Mouse (Mus musculus): ENCODE results near the gene Itgb1bp1. TPM values are rescaled to one million over a fixed set of nuclear protein-coding genes. Genes with fewer than 3 reads are reported as not detected.

Gene Itgb1bp1
- total RNA-seq, 4 experiments from 2014 or later: 42.6 to 50.0 (median 43.9) TPM

DNA sequence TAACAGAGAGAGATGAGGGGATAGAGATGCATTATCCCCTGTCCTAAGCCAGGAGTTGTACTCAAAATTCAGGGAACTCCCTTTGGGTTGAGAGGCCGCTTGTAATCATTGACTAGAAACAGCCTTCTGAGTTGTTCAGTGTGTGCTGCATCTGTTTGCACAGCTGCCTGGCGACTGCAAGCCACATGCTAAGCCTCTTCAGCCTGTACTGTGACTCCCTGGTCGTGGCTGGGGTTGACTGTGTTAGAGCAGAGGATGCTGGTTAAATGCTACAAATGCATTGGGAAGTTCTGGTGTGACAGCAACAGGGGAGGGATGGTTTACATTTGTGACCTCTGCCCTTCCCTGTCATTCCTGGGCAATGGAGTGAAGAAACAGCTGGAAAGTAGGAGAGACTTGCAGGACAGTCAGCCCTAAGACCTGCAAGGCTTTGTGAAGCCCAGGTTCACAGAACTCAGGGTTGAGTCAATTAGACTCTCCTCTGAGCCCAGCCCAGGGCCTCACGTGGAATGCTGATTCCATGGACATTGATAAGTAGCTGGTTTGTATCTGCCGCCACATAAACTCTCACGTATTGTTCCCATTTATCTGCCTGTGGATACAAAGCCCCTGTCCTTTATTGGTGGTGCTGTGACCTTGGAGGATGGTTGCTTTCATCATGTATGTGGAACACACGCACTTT, 38.2 kb downstream of the Itgb1bp1 start:
- DNase-seq (ENCODE audit: low spot score in 2 of 2): no peak

DNA sequence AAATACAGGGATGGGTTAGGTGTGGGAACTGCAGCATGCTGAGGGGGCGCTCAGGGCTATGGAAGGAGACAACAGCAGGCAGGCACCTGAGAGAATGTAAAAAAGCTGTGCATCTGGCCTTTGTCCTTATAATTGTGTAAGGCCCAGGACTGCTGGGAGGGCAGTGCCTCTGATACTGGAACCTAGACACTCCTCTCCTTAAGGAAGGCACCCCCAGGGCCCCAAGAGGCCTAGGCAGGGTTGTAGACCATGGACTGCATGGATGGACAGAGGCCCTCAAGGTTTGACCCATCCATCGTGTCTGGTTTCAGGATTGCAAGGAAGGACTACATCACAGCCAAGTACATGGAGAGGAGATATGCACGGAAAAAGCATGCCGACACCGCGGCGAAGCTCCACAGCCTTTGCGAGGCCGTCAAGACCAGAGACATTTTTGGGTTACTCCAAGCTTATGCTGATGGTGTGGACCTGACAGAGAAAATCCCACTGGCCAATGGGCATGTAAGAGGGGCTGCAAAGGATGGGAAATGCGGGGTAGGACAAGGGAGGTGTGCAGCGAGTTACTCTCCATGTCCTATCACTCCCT, 41.6 kb downstream of the Itgb1bp1 start:
- no peak for DNase-seq (ENCODE audit: low spot score in 2 of 2)

DNA sequence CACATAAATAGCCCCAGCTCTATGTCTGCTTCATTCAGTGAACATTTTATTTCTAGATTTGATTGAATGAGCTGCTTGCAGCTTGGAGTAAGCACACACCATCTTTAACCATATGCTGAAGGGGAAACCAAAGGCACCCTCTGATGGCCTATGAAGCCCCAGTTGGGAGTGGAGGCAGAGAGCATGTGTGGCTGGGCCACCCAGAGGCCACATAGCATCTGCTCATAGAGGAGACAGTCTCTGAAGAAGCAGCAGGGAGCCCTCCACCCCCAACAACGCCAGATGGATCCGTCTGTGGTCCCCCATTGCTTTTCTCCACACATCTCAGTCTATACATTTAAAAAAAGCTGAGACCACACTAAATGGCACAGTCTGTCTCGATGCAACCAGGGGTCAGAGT, 44.1 kb downstream of the Itgb1bp1 start:
- no peak for DNase-seq (ENCODE audit: low spot score in 2 of 2)

GRCm38 (mm10) chr12:21234560-21234959, 51.5 kb downstream of the Itgb1bp1 start:
- DNase-seq (ENCODE audit: low spot score in 2 of 2): no peak

GRCm38 (mm10) chr12:21233727-21234126, 52.4 kb downstream of the Itgb1bp1 start:
- no peak for DNase-seq (ENCODE audit: low spot score in 2 of 2)

DNA sequence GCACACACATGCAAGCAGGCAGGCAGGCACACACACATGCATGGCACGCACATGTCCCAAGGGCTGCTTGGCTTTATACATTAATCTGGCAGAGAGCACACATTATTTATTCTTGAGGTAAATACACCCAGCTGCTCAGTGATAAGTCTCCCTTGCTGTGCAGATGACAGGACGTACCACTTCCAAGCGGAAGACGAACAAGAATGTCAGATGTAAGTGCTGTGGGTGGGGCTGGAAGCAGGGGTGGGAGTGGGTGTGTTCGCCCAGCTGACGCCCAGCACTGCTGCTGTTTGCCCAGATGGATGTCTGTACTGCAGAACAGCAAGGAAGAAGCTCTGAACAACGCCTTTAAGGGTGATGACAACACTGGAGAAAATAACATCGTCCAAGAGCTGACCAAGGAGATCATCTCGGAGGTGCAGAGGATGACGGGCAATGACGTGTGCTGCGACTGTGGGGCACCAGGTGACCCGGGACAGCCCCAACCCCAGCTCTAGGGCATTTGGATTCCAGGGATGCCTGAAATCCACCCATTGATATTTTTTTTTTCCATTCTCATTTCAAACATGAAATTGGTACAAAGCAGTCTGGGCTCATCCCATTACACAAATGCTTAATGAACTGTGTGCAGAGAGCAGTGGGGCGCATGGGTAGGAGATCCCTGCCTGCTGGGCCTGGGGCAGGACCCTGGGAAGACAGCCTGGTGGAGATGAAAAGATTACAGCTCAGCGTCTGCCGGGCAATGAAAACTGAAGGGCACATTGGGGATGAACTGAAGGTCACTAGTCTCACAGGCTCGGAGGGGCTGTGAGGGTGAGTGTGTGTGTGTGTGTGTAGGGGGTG, 56.8 kb downstream of the Itgb1bp1 start:
- no peak for DNase-seq (ENCODE audit: low spot score in 2 of 2)

- no peak for DNase-seq (ENCODE audit: low spot score in 2 of 2)
Measured at GRCm38 (mm10) chr12:21228650-21229049, 57.4 kb downstream of the Itgb1bp1 start.

DNA sequence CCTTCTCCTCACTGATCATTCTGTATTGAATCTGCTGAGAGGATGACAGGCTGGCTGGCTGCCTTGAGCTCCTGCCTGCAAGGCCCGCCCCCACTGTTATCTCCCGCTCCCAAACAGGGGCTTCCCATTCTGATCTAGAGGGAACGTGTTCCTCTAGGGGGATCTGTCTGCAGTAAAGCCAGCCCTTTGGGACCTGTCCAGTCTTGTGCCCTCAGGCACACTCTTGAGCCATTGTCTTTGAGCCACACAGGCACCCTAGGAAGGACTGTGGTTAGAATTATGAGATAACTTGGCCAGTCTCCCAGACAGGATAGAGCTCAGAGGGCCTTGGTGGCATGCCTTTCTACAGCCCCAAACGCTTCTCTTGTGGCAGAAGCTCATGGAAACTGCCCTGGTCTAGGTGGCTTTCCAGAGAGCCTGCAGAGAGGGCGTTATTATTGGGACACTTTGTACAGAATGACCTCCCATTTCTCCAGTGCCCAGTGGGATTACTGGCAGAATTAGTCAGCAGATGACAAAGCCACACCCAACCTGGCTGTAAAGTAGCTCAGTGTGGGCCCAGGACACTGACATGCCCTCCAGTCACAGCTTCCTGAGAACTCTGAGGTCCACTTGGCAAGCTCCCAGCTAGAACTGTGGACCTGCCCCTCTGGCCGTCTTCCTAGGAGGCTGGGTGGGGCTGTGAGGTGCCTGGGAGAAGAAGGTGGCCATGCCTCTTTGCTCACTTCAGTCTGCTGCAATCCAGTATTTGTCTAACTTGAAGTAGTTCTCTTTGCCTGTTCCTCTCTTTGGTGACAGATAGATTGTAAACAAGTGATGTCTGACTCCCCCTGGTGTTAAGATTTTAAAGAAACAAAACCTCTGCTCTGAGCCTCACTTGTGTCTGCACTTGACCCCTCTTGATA, 58.8 kb downstream of the Itgb1bp1 start:
- DNase-seq (ENCODE audit: low spot score in 2 of 2): no peak

- DNase-seq (ENCODE audit: low spot score in 2 of 2): no peak
Measured at GRCm38 (mm10) chr12:21226316-21226715, 59.8 kb downstream of the Itgb1bp1 start.

- no peak for DNase-seq (ENCODE audit: low spot score in 2 of 2)
Measured at GRCm38 (mm10) chr12:21225358-21225757, 60.7 kb downstream of the Itgb1bp1 start.

DNA sequence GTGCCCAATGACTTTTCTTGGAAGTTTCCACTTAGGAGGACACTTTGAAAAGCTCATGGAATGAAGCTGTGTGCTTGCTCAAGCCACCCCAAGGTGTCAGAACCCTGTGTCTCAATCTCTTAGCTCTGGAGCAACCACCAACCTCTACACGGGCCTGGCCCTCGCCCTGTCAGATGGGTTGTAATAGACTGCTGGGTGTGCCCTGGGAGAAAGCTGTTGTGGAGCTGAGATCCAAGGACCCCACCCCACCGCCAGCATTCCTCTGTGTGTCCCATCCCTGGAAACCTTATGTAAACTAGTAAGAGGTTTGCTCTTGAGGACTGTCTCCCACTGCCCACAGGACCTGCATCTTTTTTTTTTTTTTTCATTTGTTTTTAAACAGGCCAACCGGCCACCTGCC, 62.2 kb downstream of the Itgb1bp1 start:
- DNase-seq (ENCODE audit: low spot score in 2 of 2): no peak

- no peak for DNase-seq (ENCODE audit: low spot score in 2 of 2)
Measured at GRCm38 (mm10) chr12:21220596-21220995, 65.5 kb downstream of the Itgb1bp1 start.

DNA sequence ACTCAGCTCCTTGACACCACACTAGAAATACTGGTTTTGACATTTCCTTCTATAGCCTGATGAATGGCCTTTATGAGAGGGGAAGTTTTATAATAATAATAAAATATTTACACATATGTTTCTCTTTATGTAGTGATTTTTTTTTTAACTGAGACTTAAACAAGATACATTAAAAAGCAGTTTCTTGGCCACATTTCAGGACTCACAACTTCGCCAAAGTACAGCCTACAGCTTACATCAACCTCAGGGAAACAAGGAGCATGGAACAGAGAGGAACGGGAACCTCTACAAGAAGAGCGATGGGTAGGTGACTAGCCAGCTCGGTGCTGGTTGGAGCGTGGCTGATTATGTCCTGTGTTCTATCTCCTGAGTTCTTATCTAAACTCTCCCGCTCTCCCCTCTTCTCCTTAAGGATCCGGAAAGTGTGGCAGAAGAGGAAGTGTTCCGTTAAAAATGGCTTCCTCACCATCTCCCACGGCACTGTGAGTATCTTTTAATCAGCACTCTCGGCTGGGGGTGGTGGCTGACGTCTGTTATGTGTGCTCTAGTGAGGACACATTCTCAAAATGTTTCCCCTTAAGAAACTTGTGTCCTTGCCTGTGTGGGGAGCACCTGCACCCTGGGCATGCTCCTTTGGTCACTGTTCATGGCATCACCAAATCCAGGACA, 68.2 kb downstream of the Itgb1bp1 start:
- no peak for DNase-seq (ENCODE audit: low spot score in 2 of 2)

DNA sequence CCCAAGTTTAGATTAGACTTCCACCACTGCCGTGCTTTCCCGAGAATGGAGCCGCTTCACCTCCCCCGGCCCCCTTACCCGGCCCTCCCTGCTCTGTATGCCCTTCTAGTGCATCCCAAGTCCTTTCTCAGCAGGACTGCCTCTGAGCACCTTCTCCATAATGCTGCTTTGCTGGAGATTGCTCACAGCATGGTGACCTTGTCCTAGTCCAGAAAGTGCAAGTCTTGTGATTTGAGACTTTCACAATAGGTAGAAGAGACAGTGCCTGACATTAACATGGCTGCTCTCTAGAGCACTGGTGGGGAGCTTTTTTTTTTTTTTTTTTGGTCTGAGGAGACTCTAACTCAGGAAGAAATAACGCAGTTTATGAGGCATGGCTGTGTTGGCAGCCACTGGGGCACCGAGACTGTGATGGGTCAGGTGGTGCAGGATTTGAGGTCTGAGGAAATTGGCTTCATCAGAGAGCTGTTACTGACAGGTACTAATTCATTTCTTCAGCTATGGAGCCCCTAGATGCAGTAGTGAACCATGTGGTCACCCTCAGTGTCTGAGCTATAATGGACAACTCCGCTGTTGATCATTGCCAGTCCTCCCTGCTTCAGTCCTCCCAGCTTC, 71.4 kb downstream of the Itgb1bp1 start:
- no peak for DNase-seq (ENCODE audit: low spot score in 2 of 2)

- no peak for DNase-seq (ENCODE audit: low spot score in 2 of 2)
Measured at GRCm38 (mm10) chr12:21212876-21213275, 73.2 kb downstream of the Itgb1bp1 start.

GRCm38 (mm10) chr12:21209273-21209672, 76.8 kb downstream of the Itgb1bp1 start:
- DNase-seq (ENCODE audit: low spot score in 2 of 2): no peak

- DNase-seq (ENCODE audit: low spot score in 2 of 2): no peak
Measured at GRCm38 (mm10) chr12:21208172-21208795, 77.8 kb downstream of the Itgb1bp1 start.

DNA sequence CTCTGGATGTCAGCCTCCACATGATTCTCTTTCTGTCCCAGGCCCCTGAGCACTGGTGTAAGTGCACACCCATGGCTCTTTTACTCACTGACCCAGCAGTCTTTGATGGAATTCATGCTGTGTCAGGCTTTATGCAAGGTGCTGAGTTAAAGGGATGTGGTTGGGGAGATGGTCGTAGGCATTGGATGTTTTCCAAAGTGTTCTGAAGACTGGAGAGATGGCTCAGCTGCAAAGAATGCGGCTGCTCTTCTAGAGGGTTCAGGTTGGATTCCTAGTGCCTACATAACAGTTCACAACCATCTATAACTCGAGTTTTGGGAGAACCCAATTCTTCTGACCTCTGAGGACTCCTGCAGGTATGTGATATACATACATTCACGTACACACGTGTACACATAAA, 78.7 kb downstream of the Itgb1bp1 start:
- DNase-seq (ENCODE audit: low spot score in 2 of 2): no peak

DNA sequence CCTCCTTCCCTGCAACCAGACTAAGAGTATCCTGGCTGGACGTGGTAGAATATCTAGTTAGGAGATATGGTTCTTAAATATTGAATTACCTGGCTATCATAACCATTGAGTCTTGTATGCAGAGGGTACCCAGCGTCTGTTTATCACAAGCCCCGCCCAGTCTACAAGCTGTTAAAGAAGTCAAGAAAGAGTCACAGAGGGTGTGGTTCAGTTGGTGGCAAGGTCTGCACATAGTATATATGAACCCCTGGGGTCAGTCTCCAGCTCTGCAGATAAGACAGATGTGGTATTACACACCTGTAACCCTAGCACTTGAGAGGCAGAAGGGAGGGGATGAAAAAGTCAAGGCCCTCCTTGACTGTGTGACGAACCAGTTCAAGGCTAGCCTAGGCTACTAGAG, 80.3 kb downstream of the Itgb1bp1 start:
- no peak for DNase-seq (ENCODE audit: low spot score in 2 of 2)
